Comparison of ENCODE assay signal across 16 mouse cellular contexts in the genomic region with DNA sequence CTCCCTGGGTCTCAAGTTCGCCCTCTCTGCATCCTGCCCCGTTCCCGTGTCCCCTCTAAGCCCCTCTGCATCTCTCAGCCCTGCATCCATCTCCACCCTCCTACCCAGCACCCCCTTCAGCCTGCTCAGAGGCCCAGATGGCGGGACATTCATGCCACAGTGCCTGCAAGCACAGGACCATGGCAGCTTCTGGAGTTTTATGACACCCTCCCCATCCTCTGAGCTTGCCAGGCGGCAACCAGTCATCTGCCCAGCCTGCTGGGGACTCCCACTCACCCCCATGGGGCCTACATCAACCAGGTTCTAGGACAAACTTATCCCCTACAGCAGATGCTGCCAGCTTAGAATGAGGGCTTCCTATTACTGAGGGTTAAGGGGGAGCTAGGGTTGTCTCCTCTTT. TPM values are rescaled to one million over a fixed set of nuclear protein-coding genes. Genes with fewer than 3 reads are reported as not detected.
DNase-seq lines count a peak whose midpoint lies in the region; ATAC-seq lines count a peak whose summit lies in the region.
"Had no signal": no experiment of that assay in that cellular context is flagged by ENCODE, and none has a peak within 500 bp of the region (broad histone marks: within the 10 kb centered on the region; RNA-seq: fewer than 3 reads in every experiment).

No protein-coding gene starts in this region.

- peaks cover 7% of the 10 kb centered on the region; the same call in 1 of the 2 replicates for H3K36me3 ChIP-seq in forebrain, embryonic 13.5 days (ENCODE audit: poor library complexity, severe bottlenecking)
- peaks cover 7% of the 10 kb centered on the region; the same call in 1 of the 2 replicates for H3K36me3 ChIP-seq in forebrain, embryonic 14.5 days (ENCODE audit: control insufficient read depth, insufficient read depth, low read length)

- no peak for DNase-seq in forebrain, embryonic 14.5 days (ENCODE audit: low spot score)
- DNase-seq in left cerebral cortex, adult 18-20 months (ENCODE audit: low spot score in 2 of 2) = peak; percentile 38 to 64
- no peak for DNase-seq in left cerebral cortex, postnatal 14 days (ENCODE audit: low spot score in 2 of 2)
- DNase-seq in right cerebral cortex, postnatal 25 days = peak; percentile 44
- DNase-seq in right cerebral cortex, postnatal 4 days = no peak
- DNase-seq in telencephalon, adult 2 months (ENCODE audit: low read depth, low spot score) = peak; percentile 64
- DNase-seq in thymus, postnatal 25 days = no peak
- DNase-seq: adrenal gland, adult 2 months; cerebellum, adult 8-10 months; lung, postnatal 36 days had no signal

- H3K4me3 ChIP-seq in forebrain, embryonic 13.5 days = no peak overlapping the region
- H3K4me3 ChIP-seq in forebrain, embryonic 14.5 days (ENCODE audit: low read depth, low read length) = no peak overlapping the region
- H3K4me3 ChIP-seq: midbrain, embryonic 15.5 days had no signal

- peaks cover 24% of the 10 kb centered on the region for H3K4me1 ChIP-seq in forebrain, embryonic 13.5 days
- 0 out of 2 replicates have a peak, but pooled peaks cover 7% of the 10 kb centered on the region for H3K4me1 ChIP-seq in forebrain, embryonic 14.5 days (ENCODE audit: control insufficient read depth, insufficient read depth, low read length)

- intact Hi-C loops in left cerebral cortex, postnatal 14 days (cut with DNase I) = no loop called here

- no peaks in the 10 kb centered on the region for H3K27me3 ChIP-seq in forebrain, embryonic 13.5 days
- H3K27me3 ChIP-seq in forebrain, embryonic 14.5 days (replicated peaks; ENCODE audit: control insufficient read depth, insufficient read depth, low read length) = no peaks in the 10 kb centered on the region
- H3K27me3 ChIP-seq: midbrain, embryonic 15.5 days had no signal

- H3K27ac ChIP-seq in forebrain, embryonic 13.5 days = peak overlapping the region; percentile 25; the same call in 1 of the 2 replicates
- H3K27ac ChIP-seq in forebrain, embryonic 14.5 days (ENCODE audit: low read depth, low read length) = no peak overlapping the region
- H3K27ac ChIP-seq: kidney, postnatal 0 days; midbrain, embryonic 15.5 days had no signal

- H3K9me3 ChIP-seq in forebrain, embryonic 13.5 days (replicated peaks) = no peaks in the 10 kb centered on the region
- no peaks in the 10 kb centered on the region for H3K9me3 ChIP-seq in forebrain, embryonic 14.5 days (replicated peaks; ENCODE audit: control insufficient read depth, low read length)
- H3K9me3 ChIP-seq: midbrain, embryonic 15.5 days had no signal

- no peak overlapping the region for H3K4me2 ChIP-seq in forebrain, embryonic 13.5 days
- H3K4me2 ChIP-seq in forebrain, embryonic 14.5 days (ENCODE audit: low read length) = no peak overlapping the region
- H3K4me2 ChIP-seq: midbrain, embryonic 15.5 days had no signal

- H3K9ac ChIP-seq in forebrain, embryonic 13.5 days = peak overlapping the region; percentile 8; the same call in 1 of the 2 replicates
- no peak overlapping the region for H3K9ac ChIP-seq in forebrain, embryonic 14.5 days (ENCODE audit: low read length)
- H3K9ac ChIP-seq: midbrain, embryonic 15.5 days had no signal

- WGBS in forebrain, embryonic 13.5 days = 74% methylated on average over 5 of the region's 5 CpGs
- 65% methylated on average over 5 of the region's 5 CpGs for WGBS in forebrain, embryonic 14.5 days

- no peak for ATAC-seq in forebrain, embryonic 13.5 days
- no peak for ATAC-seq in forebrain, embryonic 14.5 days
- ATAC-seq: midbrain, embryonic 15.5 days had no signal

RNA-seq across cellular contexts. Expression of a gene that starts 19.2 kb away (rescaled TPM):
- polyA plus RNA-seq in forebrain, embryonic 13.5 days (2015; fragmentation: Nextera tagmentation; extraction: Ambion mirVana) = 5.4 and 8.4 TPM in 2 replicates
- polyA plus RNA-seq in forebrain, embryonic 14.5 days (2014; fragmentation: Nextera tagmentation; extraction: Ambion mirVana) = 7.0 and 7.1 TPM in 2 replicates
- total RNA-seq in left cerebral cortex, adult 18-20 months (2021) = 10 to 100 TPM; 72.0 to 86.1 TPM
- 100 to 1,000 TPM; 107 to 130 TPM for total RNA-seq in left cerebral cortex, postnatal 14 days (2021)
- total RNA-seq: granulocyte monocyte progenitor cell, adult 5-6 weeks had no signal

RNA-seq across cellular contexts. Expression of a gene that starts 31.2 kb away (rescaled TPM):
- polyA plus RNA-seq in forebrain, embryonic 13.5 days (2015; fragmentation: Nextera tagmentation; extraction: Ambion mirVana) = 0.18 TPM in 1 of 2 replicates, not detected in the other
- polyA plus RNA-seq in forebrain, embryonic 14.5 days (2014; fragmentation: Nextera tagmentation; extraction: Ambion mirVana) = 0.43 and 0.67 TPM in 2 replicates
- not detected for total RNA-seq in left cerebral cortex, adult 18-20 months (2021)
- total RNA-seq in left cerebral cortex, postnatal 14 days (2021) = under 1 TPM; 0.38 to 0.62 TPM
- total RNA-seq: adrenal gland, adult 2 months; granulocyte monocyte progenitor cell, adult 5-6 weeks; liver, adult 2 months had no signal
- polyA plus RNA-seq: adrenal gland, adult 2 months; kidney, postnatal 0 days; liver, adult 2 months; neural tube, embryonic 11.5 days had no signal

RNA-seq across cellular contexts. Expression of a gene that starts 45.0 kb away (rescaled TPM):
- 0.15 and 0.34 TPM in 2 replicates for polyA plus RNA-seq in forebrain, embryonic 13.5 days (2015; fragmentation: Nextera tagmentation; extraction: Ambion mirVana)
- 0.30 and 0.41 TPM in 2 replicates for polyA plus RNA-seq in forebrain, embryonic 14.5 days (2014; fragmentation: Nextera tagmentation; extraction: Ambion mirVana)
- 1 to 10 TPM in 1 of 2 experiments, under 1 TPM in 1; 0.84 to 2.0 TPM for total RNA-seq in left cerebral cortex, adult 18-20 months (2021)
- 1 to 10 TPM in 1 of 2 experiments, under 1 TPM in 1; 0.95 to 1.3 TPM for total RNA-seq in left cerebral cortex, postnatal 14 days (2021)
- total RNA-seq: granulocyte monocyte progenitor cell, adult 5-6 weeks; liver, adult 2 months had no signal

Comparison
In these comparisons a context has a peak if more than half of its experiments do, and no peak if none do; other contexts are left out.
1. DNase-seq: peak in left cerebral cortex, adult 18-20 months (2 of 2), right cerebral cortex, postnatal 25 days (single experiment) and telencephalon, adult 2 months (single experiment); none in forebrain, embryonic 14.5 days (single experiment), left cerebral cortex, postnatal 14 days (0 of 2), right cerebral cortex, postnatal 4 days (single experiment) and thymus, postnatal 25 days (single experiment).